ENCODE assay signal across 20 mouse cellular contexts in the genomic region with DNA sequence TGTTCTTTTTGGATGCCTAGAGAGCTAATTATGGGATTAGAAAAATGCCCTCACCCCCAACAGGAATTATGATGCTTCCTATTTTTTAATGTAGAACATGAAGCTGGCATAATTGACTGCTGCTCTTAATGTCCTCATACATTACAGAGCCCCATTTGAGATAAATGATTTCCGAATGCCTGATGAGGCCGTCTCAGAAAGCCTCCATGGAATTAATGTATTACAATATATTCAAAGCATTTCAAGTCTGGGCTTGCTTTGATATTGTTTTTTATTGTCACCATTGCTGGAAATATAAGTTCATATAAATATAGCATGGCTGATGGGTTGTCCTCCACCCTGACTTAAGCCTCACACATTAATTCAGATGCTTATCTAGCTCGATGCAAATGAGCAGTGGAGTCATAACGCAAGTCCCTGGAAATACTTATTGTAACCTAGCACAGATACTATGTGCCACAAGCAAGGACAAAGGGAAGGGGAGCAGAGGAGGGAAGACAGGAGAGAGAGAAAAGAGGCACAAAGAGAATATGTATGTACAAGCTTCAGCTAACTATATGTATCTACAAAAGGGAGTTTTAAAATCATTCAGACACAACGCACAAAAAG. TPM values are rescaled to one million over a fixed set of nuclear protein-coding genes. Genes with fewer than 3 reads are reported as not detected.
DNase-seq lines count a peak whose midpoint lies in the region; ATAC-seq and TF ChIP-seq lines count a peak whose summit lies in the region.
"Had no signal": no experiment of that assay in that cellular context is flagged by ENCODE, and none has a peak within 500 bp of the region (broad histone marks: within the 10 kb centered on the region; RNA-seq: fewer than 3 reads in every experiment).

No protein-coding gene starts in this region.

- ATAC-seq in heart, embryonic 13.5 days (ENCODE audit: extremely low read depth, insufficient number of reproducible peaks, low FRiP score, low TSS enrichment), result no peak
- ATAC-seq in hindbrain, embryonic 14.5 days (ENCODE audit: low FRiP score), result no peak
- ATAC-seq in hindbrain, embryonic 16.5 days, result no peak; the same call in 1 of the 2 replicates
- peak; percentile 53; the same call in 1 of the 2 replicates for ATAC-seq in neural tube, embryonic 12.5 days (ENCODE audit: low FRiP score, low read depth)
- no peak for ATAC-seq in hindbrain, postnatal 0 days
- ATAC-seq: activated CD4-positive, CD25-positive, alpha-beta regulatory T cell, adult 4 months; forebrain, postnatal 0 days; intestine, embryonic 15.5 days had no signal

- H3K9ac ChIP-seq in heart, embryonic 13.5 days, result no peak overlapping the region
- H3K9ac ChIP-seq in hindbrain, embryonic 14.5 days, result no peak overlapping the region
- H3K9ac ChIP-seq in hindbrain, embryonic 16.5 days (ENCODE audit: low read depth, low read length), result no peak overlapping the region
- no peak overlapping the region for H3K9ac ChIP-seq in neural tube, embryonic 12.5 days
- no peak overlapping the region for H3K9ac ChIP-seq in hindbrain, postnatal 0 days (replicated peaks; ENCODE audit: low read length)
- H3K9ac ChIP-seq: forebrain, postnatal 0 days; heart, embryonic 12.5 days; intestine, embryonic 15.5 days had no signal

- no peak for TF ChIP-seq CTCF in hindbrain, postnatal 0 days (IDR thresholded peaks at IDR 0.05; ENCODE audit: low read depth)

- no peaks in the 10 kb centered on the region for H3K36me3 ChIP-seq in heart, embryonic 13.5 days
- no peaks in the 10 kb centered on the region for H3K36me3 ChIP-seq in hindbrain, embryonic 14.5 days (replicated peaks; ENCODE audit: control insufficient read depth, insufficient read depth)
- no peaks in the 10 kb centered on the region for H3K36me3 ChIP-seq in hindbrain, embryonic 16.5 days (ENCODE audit: control insufficient read depth, insufficient read depth, low read length)
- no peaks in the 10 kb centered on the region for H3K36me3 ChIP-seq in neural tube, embryonic 12.5 days
- H3K36me3 ChIP-seq in hindbrain, postnatal 0 days (ENCODE audit: insufficient read depth, low read length), result no peaks in the 10 kb centered on the region
- H3K36me3 ChIP-seq: embryonic facial prominence, embryonic 10.5 days; heart, embryonic 12.5 days; intestine, embryonic 15.5 days had no signal

- DNase-seq in heart, postnatal 36 days, result no peak
- DNase-seq in hindbrain, embryonic 14.5 days (ENCODE audit: low spot score), result no peak
- no peak for DNase-seq in neural tube, embryonic 10.5 days (ENCODE audit: extremely low spot score, low spot score)
- DNase-seq in hindbrain, postnatal 0 days (ENCODE audit: low spot score), result peak; percentile 12
- DNase-seq: adrenal gland, postnatal 14 days; cerebellum, adult 18-20 months; cerebellum, adult 9-11 months; forebrain, postnatal 0 days; gastrocnemius, postnatal 14 days; heart, adult 2 months; kidney, adult 18-20 months had no signal

- WGBS in heart, embryonic 13.5 days, result 72% methylated on average over 5 of the region's 5 CpGs
- WGBS in hindbrain, embryonic 14.5 days, result 67% methylated on average over 5 of the region's 5 CpGs
- WGBS in hindbrain, embryonic 16.5 days, result 73% methylated on average over 5 of the region's 5 CpGs
- WGBS in neural tube, embryonic 12.5 days, result 76% methylated on average over 5 of the region's 5 CpGs
- WGBS in hindbrain, postnatal 0 days, result 77% methylated on average over 5 of the region's 5 CpGs

- H3K4me1 ChIP-seq in heart, embryonic 13.5 days, result peaks cover 27% of the 10 kb centered on the region
- no peaks in the 10 kb centered on the region for H3K4me1 ChIP-seq in hindbrain, embryonic 14.5 days (replicated peaks; ENCODE audit: control insufficient read depth, insufficient read depth, low read length)
- no peaks in the 10 kb centered on the region for H3K4me1 ChIP-seq in hindbrain, embryonic 16.5 days (ENCODE audit: control insufficient read depth, insufficient read depth, low read depth, low read length)
- no peaks in the 10 kb centered on the region for H3K4me1 ChIP-seq in neural tube, embryonic 12.5 days
- no peaks in the 10 kb centered on the region for H3K4me1 ChIP-seq in hindbrain, postnatal 0 days (ENCODE audit: insufficient read depth, low read length)
- H3K4me1 ChIP-seq: embryonic facial prominence, embryonic 10.5 days; intestine, embryonic 15.5 days had no signal

- no peaks in the 10 kb centered on the region for H3K9me3 ChIP-seq in heart, embryonic 13.5 days
- H3K9me3 ChIP-seq in hindbrain, embryonic 14.5 days (ENCODE audit: control insufficient read depth, low read length), result no peaks in the 10 kb centered on the region
- H3K9me3 ChIP-seq in hindbrain, embryonic 16.5 days (ENCODE audit: control insufficient read depth, low read length), result no peaks in the 10 kb centered on the region
- no peaks in the 10 kb centered on the region for H3K9me3 ChIP-seq in neural tube, embryonic 12.5 days
- H3K9me3 ChIP-seq in hindbrain, postnatal 0 days (ENCODE audit: low read length), result no peaks in the 10 kb centered on the region
- H3K9me3 ChIP-seq: embryonic facial prominence, embryonic 10.5 days; heart, embryonic 12.5 days; intestine, embryonic 15.5 days had no signal

- H3K27me3 ChIP-seq in heart, embryonic 13.5 days (replicated peaks), result no peaks in the 10 kb centered on the region
- no peaks in the 10 kb centered on the region for H3K27me3 ChIP-seq in hindbrain, embryonic 14.5 days (ENCODE audit: control insufficient read depth, insufficient read depth, low read length)
- no peaks in the 10 kb centered on the region for H3K27me3 ChIP-seq in hindbrain, embryonic 16.5 days (replicated peaks; ENCODE audit: control insufficient read depth, insufficient read depth, low read length)
- H3K27me3 ChIP-seq in neural tube, embryonic 12.5 days (replicated peaks), result no peaks in the 10 kb centered on the region; the same call in 1 of the 2 replicates
- no peaks in the 10 kb centered on the region for H3K27me3 ChIP-seq in hindbrain, postnatal 0 days (ENCODE audit: insufficient read depth, low read length)
- H3K27me3 ChIP-seq: CH12.LX; heart, embryonic 12.5 days; intestine, embryonic 15.5 days; Patski had no signal

- intact Hi-C loops in heart, postnatal 36 days (cut with DNase I), result no loop called here

- H3K27ac ChIP-seq in heart, embryonic 13.5 days (replicated peaks), result no peak overlapping the region
- peak overlapping the region; percentile 26; the same call in 1 of the 2 replicates for H3K27ac ChIP-seq in hindbrain, embryonic 14.5 days
- no peak overlapping the region for H3K27ac ChIP-seq in hindbrain, embryonic 16.5 days (ENCODE audit: low read depth, low read length)
- no peak overlapping the region for H3K27ac ChIP-seq in neural tube, embryonic 12.5 days
- no peak overlapping the region for H3K27ac ChIP-seq in hindbrain, postnatal 0 days
- H3K27ac ChIP-seq: embryonic facial prominence, embryonic 10.5 days; heart, adult 2 months; intestine, embryonic 15.5 days had no signal

- H3K4me2 ChIP-seq in heart, embryonic 13.5 days, result 0 out of 2 replicates have a peak overlapping the region, but pooled peaks have one; percentile 13
- H3K4me2 ChIP-seq in hindbrain, embryonic 14.5 days (replicated peaks), result no peak overlapping the region
- H3K4me2 ChIP-seq in hindbrain, embryonic 16.5 days (ENCODE audit: low read length), result no peak overlapping the region
- H3K4me2 ChIP-seq in neural tube, embryonic 12.5 days (replicated peaks), result no peak overlapping the region
- H3K4me2 ChIP-seq in hindbrain, postnatal 0 days (ENCODE audit: low read depth, low read length), result no peak overlapping the region
- H3K4me2 ChIP-seq: intestine, embryonic 15.5 days had no signal

- no peak overlapping the region for H3K4me3 ChIP-seq in heart, embryonic 13.5 days
- no peak overlapping the region for H3K4me3 ChIP-seq in hindbrain, embryonic 14.5 days (replicated peaks; ENCODE audit: low read length)
- H3K4me3 ChIP-seq in hindbrain, embryonic 16.5 days (ENCODE audit: low read length), result no peak overlapping the region
- no peak overlapping the region for H3K4me3 ChIP-seq in neural tube, embryonic 12.5 days
- no peak overlapping the region for H3K4me3 ChIP-seq in hindbrain, postnatal 0 days (ENCODE audit: low read length)
- H3K4me3 ChIP-seq: embryonic facial prominence, embryonic 10.5 days; heart, adult 2 months; heart, embryonic 12.5 days; intestine, embryonic 15.5 days had no signal

RNA-seq across cellular contexts. Expression of gene Slc22a23, which starts 28.0 kb away (rescaled TPM):
- 4.5 and 5.5 TPM in 2 replicates for polyA plus RNA-seq in heart, embryonic 13.5 days (2015; fragmentation: Nextera tagmentation; extraction: Ambion mirVana)
- 10 to 100 TPM in 1 of 2 experiments, 1 to 10 TPM in 1; 8.6 to 11.9 TPM for total RNA-seq in heart, postnatal 36 days (2021)
- polyA plus RNA-seq in hindbrain, embryonic 14.5 days (2014; fragmentation: Nextera tagmentation; extraction: Ambion mirVana), result 27.0 and 28.5 TPM in 2 replicates
- polyA plus RNA-seq in hindbrain, embryonic 16.5 days (2015; fragmentation: Nextera tagmentation; extraction: Ambion mirVana), result 14.9 and 15.6 TPM in 2 replicates
- polyA plus RNA-seq in neural tube, embryonic 12.5 days (2016; fragmentation: Nextera tagmentation; extraction: Ambion mirVana), result 13.1 and 16.7 TPM in 2 replicates
- 118 and 136 TPM in 2 replicates for total RNA-seq in hindbrain, postnatal 0 days (2014; rRNA removed)
- 12.4 and 12.9 TPM in 2 replicates for polyA plus RNA-seq in hindbrain, postnatal 0 days (2015; fragmentation: Nextera tagmentation; extraction: Ambion mirVana)
